Mouse (Mus musculus): ENCODE data around the gene Irf5. TPM values are rescaled to one million over a fixed set of nuclear protein-coding genes. Genes with fewer than 3 reads are reported as not detected.

The Irf5 gene
- polyA plus RNA-seq, 1 experiment from 2014 or later, result 1.2 TPM

DNA sequence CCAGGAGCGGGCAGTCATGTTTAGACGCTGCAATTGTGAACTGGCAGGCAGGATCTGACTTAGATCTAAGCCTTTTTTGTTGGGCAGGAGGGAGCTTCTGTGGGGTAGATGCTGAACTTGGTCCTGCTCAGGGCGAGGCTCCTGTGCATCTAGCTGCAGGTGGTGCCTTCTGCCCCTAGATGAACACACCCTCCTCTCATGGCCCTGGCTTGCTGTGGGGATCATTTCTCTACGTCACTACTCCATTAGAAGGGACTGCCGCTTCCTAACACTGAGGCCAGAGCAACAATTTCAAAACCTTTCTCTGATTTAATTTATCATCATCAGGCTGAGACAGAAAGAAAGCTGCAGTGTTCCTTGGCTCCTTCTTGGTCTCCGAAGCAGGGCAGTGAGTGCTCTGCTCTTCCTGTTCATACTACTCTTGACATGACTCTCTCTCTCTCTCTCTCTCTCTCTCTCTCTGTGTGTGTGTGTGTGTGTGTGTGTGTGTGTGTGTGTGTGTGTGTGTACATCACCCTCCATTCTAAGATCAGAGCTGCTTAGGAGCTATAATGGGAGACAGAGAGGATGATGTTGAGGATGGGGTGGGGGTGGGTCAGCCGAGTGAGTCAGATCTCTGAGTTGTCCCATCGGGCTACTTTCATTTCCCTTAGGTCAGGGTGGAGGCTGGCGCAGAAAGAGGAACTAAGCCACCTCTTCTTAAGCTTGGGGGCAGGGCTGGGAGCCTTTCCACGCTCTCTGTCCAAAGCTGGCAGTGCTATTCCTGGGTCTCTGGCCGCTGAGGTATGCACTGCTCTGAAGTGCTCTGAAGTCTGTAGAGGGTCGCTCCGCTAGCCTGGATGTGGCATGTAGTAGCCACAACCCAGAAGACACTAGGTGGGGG is 2.4 kb downstream of the Irf5 start:
- H3K4me1 ChIP-seq, result peaks cover 19% of the 10 kb centered on the region
- H3K9ac ChIP-seq, result no peak overlapping the region
- H3K9me3 ChIP-seq (replicated peaks), result no peaks in the 10 kb centered on the region
- peaks cover 64% of the 10 kb centered on the region for H3K27me3 ChIP-seq
- no peak overlapping the region for H3K4me3 ChIP-seq
- H3K27ac ChIP-seq, result no peak overlapping the region
- ATAC-seq, result no peak
- no peaks in the 10 kb centered on the region for H3K36me3 ChIP-seq (ENCODE audit: poor library complexity, severe bottlenecking)
- H3K4me2 ChIP-seq, result no peak overlapping the region
- 30% methylated on average over 13 of the region's 13 CpGs for WGBS

DNA sequence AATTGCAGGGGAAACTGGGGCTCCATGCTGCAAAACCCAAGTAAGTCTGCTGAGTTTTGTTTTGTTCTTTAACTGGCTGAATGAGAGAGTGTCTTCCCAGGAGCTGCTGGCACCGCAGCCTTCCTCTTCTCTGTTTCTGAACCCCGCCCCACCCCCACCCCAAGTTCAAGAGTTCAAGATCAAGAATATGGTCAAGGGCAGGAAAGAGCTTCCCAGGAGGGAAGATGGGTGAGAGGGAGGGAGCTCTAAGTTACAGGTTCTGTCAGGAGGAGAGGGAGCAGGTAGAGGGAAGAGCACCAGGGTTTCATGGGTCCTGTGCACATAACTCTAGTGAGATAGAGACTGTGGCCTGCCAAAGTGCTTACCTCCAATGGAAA is 3.0 kb downstream of the Irf5 start:
- Histone ChIP-seq H3K4me2 (no peak overlapping the region), H3K4me1 (peaks cover 19% of the 10 kb centered on the region), H3K27ac (no peak overlapping the region), H3K36me3 (ENCODE audit: poor library complexity, severe bottlenecking) (no peaks in the 10 kb centered on the region), H3K9me3 (replicated peaks) (no peaks in the 10 kb centered on the region), H3K4me3 (no peak overlapping the region), H3K27me3 (peaks cover 62% of the 10 kb centered on the region), H3K9ac (no peak overlapping the region)
- WGBS, result 26% methylated on average over 2 of the region's 2 CpGs
- ATAC-seq, result no peak

DNA sequence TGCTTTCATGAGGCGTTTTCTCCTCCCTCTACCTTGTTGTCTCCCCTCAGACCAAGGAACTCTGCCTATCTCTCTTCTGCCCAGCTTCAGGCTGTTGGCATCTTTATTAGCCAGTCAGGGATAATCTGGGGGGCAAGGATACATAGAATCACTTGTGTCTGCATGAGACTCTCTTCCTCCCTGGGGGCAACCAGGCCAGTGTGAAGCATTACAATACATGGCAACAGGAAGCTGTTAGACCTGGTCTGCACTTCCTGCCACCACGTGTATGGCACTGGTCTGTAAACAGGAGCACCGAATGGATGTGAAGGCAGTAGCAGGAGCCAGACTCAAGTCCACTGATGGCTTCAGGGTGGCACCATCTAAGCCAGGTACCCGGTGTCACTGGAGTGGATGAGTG is 3.6 kb downstream of the Irf5 start:
- H3K4me2 ChIP-seq, result no peak overlapping the region
- no peak overlapping the region for H3K9ac ChIP-seq
- 0 out of 2 replicates have a peak, but pooled peaks cover 6% of the 10 kb centered on the region for H3K36me3 ChIP-seq (ENCODE audit: poor library complexity, severe bottlenecking)
- peaks cover 61% of the 10 kb centered on the region for H3K27me3 ChIP-seq
- 65% methylated on average over 4 of the region's 4 CpGs for WGBS
- no peak for ATAC-seq
- no peaks in the 10 kb centered on the region for H3K9me3 ChIP-seq (replicated peaks)
- no peak overlapping the region for H3K4me3 ChIP-seq
- no peak overlapping the region for H3K27ac ChIP-seq
- peaks cover 19% of the 10 kb centered on the region for H3K4me1 ChIP-seq

DNA sequence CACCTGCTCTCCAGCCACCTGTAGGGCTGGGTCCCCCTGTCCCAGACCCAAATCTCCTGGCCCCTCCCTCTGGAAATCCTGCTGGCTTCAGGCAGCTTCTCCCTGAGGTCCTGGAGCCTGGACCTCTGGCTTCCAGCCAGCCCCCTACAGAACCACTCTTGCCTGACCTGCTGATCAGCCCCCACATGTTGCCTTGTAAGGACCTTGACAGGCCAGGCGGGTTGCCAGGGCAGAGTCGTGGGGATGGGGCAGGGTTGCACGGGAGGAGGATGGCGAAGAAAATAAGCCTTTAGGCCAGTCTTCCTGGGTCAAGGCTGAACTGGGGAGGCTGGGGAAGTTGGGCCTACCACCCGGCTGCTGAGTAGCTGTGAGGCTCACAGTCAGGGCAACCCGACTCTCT is 8.9 kb downstream of the Irf5 start:
- no peaks in the 10 kb centered on the region for H3K9me3 ChIP-seq (replicated peaks)
- no peak overlapping the region for H3K4me2 ChIP-seq
- no peak overlapping the region for H3K9ac ChIP-seq
- H3K4me3 ChIP-seq, result no peak overlapping the region
- WGBS, result 75% methylated on average over 6 of the region's 6 CpGs
- H3K4me1 ChIP-seq, result no peaks in the 10 kb centered on the region
- no peak overlapping the region for H3K27ac ChIP-seq
- no peak for ATAC-seq
- peaks cover 11% of the 10 kb centered on the region for H3K27me3 ChIP-seq
- peaks cover 16% of the 10 kb centered on the region for H3K36me3 ChIP-seq (ENCODE audit: poor library complexity, severe bottlenecking)

DNA sequence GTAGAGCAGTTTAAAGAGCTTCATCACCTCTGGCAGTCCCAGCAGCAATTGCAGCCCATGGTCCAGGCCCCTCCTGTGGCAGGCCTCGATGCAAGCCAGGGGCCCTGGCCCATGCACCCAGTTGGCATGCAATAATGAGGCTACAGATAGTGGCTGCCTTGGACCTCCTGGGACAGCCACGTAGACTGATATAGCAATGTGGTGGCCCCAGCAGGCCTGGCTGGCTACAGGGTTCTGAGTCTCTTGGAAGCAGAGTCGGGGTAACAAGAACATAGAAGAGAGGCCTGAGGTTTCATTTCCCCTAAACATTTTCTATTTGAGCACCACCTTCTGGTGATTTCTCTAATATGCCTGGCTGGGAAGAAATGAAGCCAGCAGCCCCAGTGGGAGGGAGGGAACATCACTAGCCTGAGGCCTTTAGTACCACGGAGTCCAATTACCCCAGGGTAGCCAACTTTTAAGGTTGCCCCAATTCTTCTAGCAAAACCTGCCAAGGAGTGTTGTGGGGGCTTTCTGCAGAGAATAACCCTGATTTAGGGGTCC is 10.3 kb downstream of the Irf5 start:
- ATAC-seq, result no peak
- Histone ChIP-seq H3K9me3 (replicated peaks) (no peaks in the 10 kb centered on the region), H3K27me3 (no peaks in the 10 kb centered on the region), H3K27ac (no peak overlapping the region), H3K36me3 (ENCODE audit: poor library complexity, severe bottlenecking) (peaks cover 28% of the 10 kb centered on the region), H3K4me3 (no peak overlapping the region), H3K9ac (no peak overlapping the region), H3K4me1 (no peaks in the 10 kb centered on the region), H3K4me2 (no peak overlapping the region)
- 78% methylated on average over 4 of the region's 4 CpGs for WGBS

DNA sequence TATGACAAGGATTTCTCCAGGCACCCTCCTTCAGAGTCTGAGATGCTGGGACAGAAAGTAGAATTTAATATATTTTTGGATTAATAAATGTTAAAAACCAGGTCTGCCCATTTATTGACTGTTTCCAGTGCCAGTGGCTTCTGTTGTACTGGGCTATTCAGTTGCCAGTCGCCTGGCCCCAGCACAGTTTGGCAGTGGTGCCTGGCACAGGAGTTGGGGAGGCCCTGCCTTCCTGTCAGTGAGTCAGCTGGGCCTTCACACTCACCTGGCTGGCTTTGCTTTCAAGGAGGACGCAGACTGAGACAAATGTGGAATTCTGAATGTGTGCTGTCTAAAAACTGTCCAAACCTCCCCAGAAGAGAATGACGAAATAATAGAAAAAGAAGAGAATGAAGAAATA is 10.8 kb downstream of the Irf5 start:
- Histone ChIP-seq H3K4me2 (no peak overlapping the region), H3K27ac (no peak overlapping the region), H3K9ac (no peak overlapping the region), H3K9me3 (replicated peaks) (no peaks in the 10 kb centered on the region), H3K27me3 (no peaks in the 10 kb centered on the region), H3K4me1 (no peaks in the 10 kb centered on the region), H3K4me3 (no peak overlapping the region), H3K36me3 (ENCODE audit: poor library complexity, severe bottlenecking) (peaks cover 33% of the 10 kb centered on the region)
- no peak for ATAC-seq
- WGBS, result 87% methylated on average over 3 of the region's 3 CpGs

DNA sequence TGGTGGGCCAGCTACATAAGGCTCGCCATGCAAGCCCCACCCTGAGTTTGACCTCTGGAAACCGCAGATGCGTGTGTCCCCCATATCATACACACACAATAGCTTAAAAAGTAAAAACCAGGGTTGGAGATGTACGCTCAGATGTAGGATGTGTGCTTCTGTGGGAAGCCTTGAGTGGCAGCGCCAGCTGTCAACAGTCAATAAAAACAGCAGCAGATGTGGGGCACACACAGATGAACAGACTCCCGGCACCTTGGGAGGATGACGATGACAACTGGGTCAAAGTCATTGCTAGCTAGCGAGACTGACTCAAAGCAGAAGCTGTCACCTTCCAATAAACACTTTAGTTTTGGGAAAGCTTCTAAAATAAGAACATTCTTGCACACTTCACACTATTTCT is 13.1 kb downstream of the Irf5 start:
- H3K4me3 ChIP-seq, result no peak overlapping the region
- no peak overlapping the region for H3K9ac ChIP-seq
- H3K27me3 ChIP-seq, result no peaks in the 10 kb centered on the region
- peaks cover 51% of the 10 kb centered on the region for H3K36me3 ChIP-seq (ENCODE audit: poor library complexity, severe bottlenecking)
- WGBS, result 91% methylated on average over 8 of the region's 8 CpGs
- no peak overlapping the region for H3K4me2 ChIP-seq
- no peak overlapping the region for H3K27ac ChIP-seq
- no peaks in the 10 kb centered on the region for H3K4me1 ChIP-seq
- no peaks in the 10 kb centered on the region for H3K9me3 ChIP-seq (replicated peaks)
- no peak for ATAC-seq

DNA sequence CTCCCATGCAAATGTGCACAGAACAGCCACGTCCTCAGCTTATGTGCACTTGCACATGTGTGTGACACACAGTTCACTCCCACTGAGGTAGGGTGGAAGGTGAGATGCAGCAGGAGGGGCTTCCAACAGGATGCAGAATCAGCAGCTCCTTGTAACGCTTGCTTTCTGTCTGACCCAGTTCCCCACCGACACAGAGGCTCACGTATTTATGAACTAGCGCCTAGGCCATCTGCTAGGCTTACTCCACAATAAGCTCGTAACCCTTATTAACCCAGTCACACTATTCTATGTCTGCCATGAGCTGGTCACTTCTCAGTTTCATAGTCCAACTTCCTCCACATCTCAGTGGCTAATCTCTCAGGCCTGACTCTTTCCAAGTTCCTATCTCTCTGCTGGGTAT is 13.8 kb downstream of the Irf5 start:
- Histone ChIP-seq H3K9ac (no peak overlapping the region), H3K36me3 (ENCODE audit: poor library complexity, severe bottlenecking) (peaks cover 52% of the 10 kb centered on the region), H3K9me3 (replicated peaks) (no peaks in the 10 kb centered on the region; the same call in 1 of the 2 replicates), H3K4me3 (no peak overlapping the region), H3K4me2 (no peak overlapping the region), H3K27me3 (no peaks in the 10 kb centered on the region), H3K27ac (no peak overlapping the region), H3K4me1 (no peaks in the 10 kb centered on the region)
- ATAC-seq, result no peak
- WGBS, result 82% methylated on average over 6 of the region's 6 CpGs

DNA sequence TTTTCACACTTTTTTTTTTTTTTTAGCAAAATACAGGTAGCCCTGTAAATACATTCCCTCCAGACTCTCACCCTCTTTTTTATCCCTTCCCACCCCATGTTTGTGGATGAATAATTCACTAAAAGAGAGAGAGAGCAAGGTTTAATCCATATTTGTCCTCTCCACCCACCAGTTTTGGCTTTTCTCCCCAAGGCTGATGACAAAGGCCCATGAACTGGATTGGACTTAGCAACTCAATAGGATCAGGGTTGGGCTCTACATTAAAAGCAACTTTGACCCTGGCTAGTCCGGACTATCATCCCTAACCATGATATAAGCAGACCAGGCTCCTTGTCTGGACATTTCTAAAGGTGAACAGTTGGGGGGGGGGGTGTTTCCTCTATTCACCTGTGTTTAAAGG is 14.5 kb downstream of the Irf5 start:
- H3K27me3 ChIP-seq, result no peaks in the 10 kb centered on the region
- no peak overlapping the region for H3K4me3 ChIP-seq
- H3K4me1 ChIP-seq, result no peaks in the 10 kb centered on the region
- no peak overlapping the region for H3K9ac ChIP-seq
- H3K9me3 ChIP-seq (replicated peaks), result no peaks in the 10 kb centered on the region; the same call in 1 of the 2 replicates
- no peak overlapping the region for H3K4me2 ChIP-seq
- peaks cover 60% of the 10 kb centered on the region for H3K36me3 ChIP-seq (ENCODE audit: poor library complexity, severe bottlenecking)
- WGBS, result 95% methylated on average over 1 of the region's 1 CpGs
- no peak overlapping the region for H3K27ac ChIP-seq
- ATAC-seq, result no peak

DNA sequence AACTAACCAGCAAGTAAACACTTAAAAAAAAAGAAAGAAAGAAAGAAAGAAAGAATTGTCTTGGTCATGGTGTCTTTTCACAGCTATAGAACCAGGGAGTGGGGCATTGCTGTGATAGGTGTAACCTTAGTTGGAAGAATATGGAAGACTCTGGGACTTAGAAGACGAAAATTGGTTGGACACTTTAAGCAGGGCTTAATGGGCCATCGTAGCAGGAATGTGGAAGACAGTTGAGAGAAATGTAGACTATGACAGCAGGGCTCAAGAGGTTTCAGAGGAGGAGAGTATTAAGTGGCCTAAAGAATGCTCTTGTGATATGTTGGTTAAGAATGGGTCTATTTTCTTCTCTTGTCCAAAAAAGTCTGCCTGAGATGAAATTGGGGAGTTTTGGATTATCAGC is 19.2 kb downstream of the Irf5 start:
- H3K27ac ChIP-seq, result no peak overlapping the region
- peaks cover 81% of the 10 kb centered on the region for H3K36me3 ChIP-seq (ENCODE audit: poor library complexity, severe bottlenecking)
- no peak overlapping the region for H3K4me3 ChIP-seq
- no peak overlapping the region for H3K9ac ChIP-seq
- no peak overlapping the region for H3K4me2 ChIP-seq
- no peak for ATAC-seq
- no peaks in the 10 kb centered on the region for H3K4me1 ChIP-seq
- no peaks in the 10 kb centered on the region; the same call in 1 of the 2 replicates for H3K9me3 ChIP-seq (replicated peaks)
- no peaks in the 10 kb centered on the region for H3K27me3 ChIP-seq
- 96% methylated on average over 2 of the region's 2 CpGs for WGBS

DNA sequence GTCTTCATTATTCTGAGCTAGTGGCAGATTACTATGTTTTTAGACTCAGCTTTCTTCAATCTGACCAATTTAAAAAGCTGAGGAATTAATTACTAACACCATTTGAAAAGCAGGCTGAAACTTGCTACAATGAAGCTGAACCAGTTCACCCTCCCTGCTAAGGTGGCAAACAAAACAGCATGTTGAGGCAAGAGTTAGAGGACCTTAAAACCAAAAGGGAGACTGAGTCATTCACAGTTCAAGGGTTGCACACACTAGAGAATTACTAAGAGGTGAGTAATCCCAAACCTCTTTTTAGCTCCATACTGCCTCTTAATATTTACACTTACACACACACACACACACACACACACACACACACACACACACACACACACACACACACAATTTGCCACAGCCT is 21.2 kb downstream of the Irf5 start:
- Histone ChIP-seq H3K4me1 (no peaks in the 10 kb centered on the region), H3K4me3 (no peak overlapping the region), H3K9me3 (replicated peaks) (no peaks in the 10 kb centered on the region; the same call in 1 of the 2 replicates), H3K9ac (no peak overlapping the region), H3K36me3 (ENCODE audit: poor library complexity, severe bottlenecking) (peaks cover 83% of the 10 kb centered on the region), H3K27me3 (no peaks in the 10 kb centered on the region), H3K27ac (no peak overlapping the region), H3K4me2 (no peak overlapping the region)
- no peak for ATAC-seq

DNA sequence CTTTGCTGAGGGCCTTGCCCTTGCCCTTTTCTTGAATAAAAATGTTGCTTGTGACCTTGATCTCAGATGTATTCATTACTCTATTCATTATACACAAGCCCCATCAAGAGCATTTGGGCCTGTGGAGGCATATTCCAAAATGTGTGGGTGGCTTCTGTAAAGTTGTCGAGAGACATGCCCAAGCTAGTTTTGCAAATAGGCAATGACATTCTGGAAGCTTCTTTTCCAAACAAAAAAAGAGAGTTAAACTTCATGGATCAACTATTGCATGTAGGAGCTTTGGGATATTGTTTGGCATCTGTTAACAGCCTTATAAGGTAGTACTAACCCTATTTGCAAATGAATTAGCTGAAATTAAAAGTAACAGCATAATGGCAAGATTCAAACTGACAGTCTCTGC is 21.7 kb downstream of the Irf5 start:
- H3K27me3 ChIP-seq, result no peaks in the 10 kb centered on the region
- H3K4me3 ChIP-seq, result no peak overlapping the region
- no peaks in the 10 kb centered on the region for H3K4me1 ChIP-seq
- no peak overlapping the region for H3K4me2 ChIP-seq
- H3K9me3 ChIP-seq (replicated peaks), result no peaks in the 10 kb centered on the region; the same call in 1 of the 2 replicates
- no peak for ATAC-seq
- 97% methylated on average over 1 of the region's 1 CpGs for WGBS
- no peak overlapping the region for H3K9ac ChIP-seq
- no peak overlapping the region for H3K27ac ChIP-seq
- H3K36me3 ChIP-seq (ENCODE audit: poor library complexity, severe bottlenecking), result peaks cover 83% of the 10 kb centered on the region

DNA sequence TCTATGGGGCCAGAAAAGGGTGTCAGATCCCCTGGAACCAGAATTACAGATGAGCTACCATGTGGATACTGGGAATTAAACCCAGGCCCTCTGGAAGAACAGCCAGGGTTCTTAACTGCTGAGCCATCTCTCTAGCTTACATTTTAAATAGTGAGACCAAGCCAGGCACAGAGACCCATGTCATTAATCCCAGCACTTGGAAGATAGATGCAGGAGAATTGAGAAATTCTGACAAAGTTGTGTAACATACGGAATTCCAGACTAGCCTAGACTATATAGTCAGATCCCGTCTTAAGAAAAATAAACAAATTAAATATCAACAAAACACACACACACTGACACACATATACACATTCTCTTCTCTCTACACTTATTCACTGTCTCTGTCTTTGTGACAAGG is 26.1 kb downstream of the Irf5 start:
- Histone ChIP-seq H3K4me3 (no peak overlapping the region), H3K9me3 (replicated peaks) (no peaks in the 10 kb centered on the region), H3K27ac (no peak overlapping the region), H3K4me1 (no peaks in the 10 kb centered on the region), H3K4me2 (no peak overlapping the region), H3K9ac (no peak overlapping the region), H3K36me3 (ENCODE audit: poor library complexity, severe bottlenecking) (peaks cover 87% of the 10 kb centered on the region), H3K27me3 (no peaks in the 10 kb centered on the region)
- 88% methylated on average over 2 of the region's 2 CpGs for WGBS
- ATAC-seq, result no peak
